Mouse (Mus musculus) brown adipose tissue, adult 24 weeks (tissue): Measurements from ENCODE around the gene Hmx2. TPM values are rescaled to one million over a fixed set of nuclear protein-coding genes. Genes with fewer than 3 reads are reported as not detected.

Experiments
- H3K27ac ChIP-seq: fragments of 200-500 bp; replicated peaks from 2 replicates; pipeline ENCODE4 v1.5.1; 2012; ENCODE audit warnings: low read depth, mild to moderate bottlenecking, low read length
- H3K4me1 ChIP-seq: fragments of 200-500 bp; 2 replicates; pipeline ENCODE4 v1.6.1; 2012; ENCODE audit warnings: low read length, mixed read lengths; ENCODE audit not compliant: control insufficient read depth, insufficient read depth, insufficient read length
- H3K4me3 ChIP-seq: fragments of 200-500 bp; 2 replicates; pipeline ENCODE4 v1.5.1; 2012; ENCODE audit warnings: low read depth, mild to moderate bottlenecking, low read length, moderate library complexity; ENCODE audit not compliant: insufficient read depth
- polyA plus RNA-seq: library from polyadenylated mRNA; stranded (reverse); fragments of >200 nt; gene quantifications from 2 replicates; pipeline ENCODE4 v1.2.4, GENCODE M21; 2012; ENCODE audit not compliant: missing spikeins, insufficient read depth, insufficient read length

Hmx2 gene
- polyA plus RNA-seq, result not detected in 2 replicates

- peaks cover 4% of the 10 kb centered on the region; the same call in 1 of the 2 replicates for H3K4me1 ChIP-seq
- H3K27ac ChIP-seq, result no peak within 1 kb of the TSS
- no peak within 1 kb of the TSS for H3K4me3 ChIP-seq
These were observed at the start of gene Hmx2 for GRCm38 (mm10) chr7:131548473-131548872. Gene Hmx2, plus strand, starts transcription at chr7:131548773.

- Histone ChIP-seq H3K4me1 (no peaks in the 10 kb centered on the region), H3K27ac (no peak overlapping the region), H3K4me3 (no peak overlapping the region)
These were observed 44.8 kb upstream of the Hmx2 start for GRCm38 (mm10) chr7:131503739-131504138.

- Histone ChIP-seq H3K4me1 (peaks cover 4% of the 10 kb centered on the region; the same call in 1 of the 2 replicates), H3K27ac (no peak overlapping the region), H3K4me3 (no peak overlapping the region)
These were observed 8.6 kb upstream of the Hmx2 start for GRCm38 (mm10) chr7:131539979-131540378.

- Histone ChIP-seq H3K4me1 (peaks cover 4% of the 10 kb centered on the region; the same call in 1 of the 2 replicates), H3K27ac (no peak overlapping the region), H3K4me3 (0 out of 2 replicates have a peak overlapping the region, but pooled peaks have one; percentile 16)
These were observed 7.1 kb upstream of the Hmx2 start for GRCm38 (mm10) chr7:131541184-131542114.

- Histone ChIP-seq H3K27ac (no peak within 1 kb of the TSS), H3K4me3 (peak within 1 kb of the TSS; percentile 44), H3K4me1 (peaks cover 4% of the 10 kb centered on the region; the same call in 1 of the 2 replicates)
These were observed 6.3 kb upstream of the Hmx2 start, which contains the start of gene Hmx3 for GRCm38 (mm10) chr7:131542115-131542871. Gene Hmx3, plus strand, starts transcription at chr7:131542867.

- H3K4me3 ChIP-seq, result peak overlapping the region; percentile 35
- peaks cover 4% of the 10 kb centered on the region; the same call in 1 of the 2 replicates for H3K4me1 ChIP-seq
- no peak overlapping the region for H3K27ac ChIP-seq
These were observed 5.5 kb upstream of the Hmx2 start for GRCm38 (mm10) chr7:131542872-131543622.

- Histone ChIP-seq H3K4me1 (peaks cover 4% of the 10 kb centered on the region; the same call in 1 of the 2 replicates), H3K27ac (no peak overlapping the region), H3K4me3 (peak overlapping the region; percentile 44)
These were observed 4.7 kb upstream of the Hmx2 start for GRCm38 (mm10) chr7:131543623-131544481.

- H3K4me3 ChIP-seq, result no peak overlapping the region
- H3K27ac ChIP-seq, result no peak overlapping the region
These were observed 3.7 kb upstream of the Hmx2 start for GRCm38 (mm10) chr7:131544871-131545270.

GRCm38 (mm10) chr7:131545701-131546385 is 2.7 kb upstream of the Hmx2 start:
- no peak overlapping the region for H3K4me3 ChIP-seq
- H3K27ac ChIP-seq, result no peak overlapping the region
- H3K4me1 ChIP-seq, result peaks cover 4% of the 10 kb centered on the region; the same call in 1 of the 2 replicates

More at GRCm38 (mm10) chr7:131544871-131545270, 3.7 kb upstream of the Hmx2 start:
- H3K4me1 ChIP-seq, result peaks cover 4% of the 10 kb centered on the region; the same call in 1 of the 2 replicates

- Histone ChIP-seq H3K4me1 (peaks cover 4% of the 10 kb centered on the region; the same call in 1 of the 2 replicates), H3K4me3 (no peak overlapping the region)
These were observed 2.1 kb upstream of the Hmx2 start for GRCm38 (mm10) chr7:131546423-131546822.

GRCm38 (mm10) chr7:131547481-131547880 is 1.1 kb upstream of the Hmx2 start:
- no peak overlapping the region for H3K27ac ChIP-seq
- peaks cover 4% of the 10 kb centered on the region; the same call in 1 of the 2 replicates for H3K4me1 ChIP-seq
- H3K4me3 ChIP-seq, result no peak overlapping the region

More at GRCm38 (mm10) chr7:131546423-131546822, 2.1 kb upstream of the Hmx2 start:
- H3K27ac ChIP-seq, result no peak overlapping the region

GRCm38 (mm10) chr7:131551471-131551870 is 2.9 kb downstream of the Hmx2 start:
- H3K4me3 ChIP-seq, result no peak overlapping the region
- no peak overlapping the region for H3K27ac ChIP-seq
- peaks cover 3% of the 10 kb centered on the region; the same call in 1 of the 2 replicates for H3K4me1 ChIP-seq
